Mouse (Mus musculus): ENCODE measurements around the gene Hdac4. TPM values are rescaled to one million over a fixed set of nuclear protein-coding genes. Genes with fewer than 3 reads are reported as not detected.

Hdac4 gene
- polyA plus RNA-seq, 1 experiment from 2014 or later: 20.7 TPM

DNA sequence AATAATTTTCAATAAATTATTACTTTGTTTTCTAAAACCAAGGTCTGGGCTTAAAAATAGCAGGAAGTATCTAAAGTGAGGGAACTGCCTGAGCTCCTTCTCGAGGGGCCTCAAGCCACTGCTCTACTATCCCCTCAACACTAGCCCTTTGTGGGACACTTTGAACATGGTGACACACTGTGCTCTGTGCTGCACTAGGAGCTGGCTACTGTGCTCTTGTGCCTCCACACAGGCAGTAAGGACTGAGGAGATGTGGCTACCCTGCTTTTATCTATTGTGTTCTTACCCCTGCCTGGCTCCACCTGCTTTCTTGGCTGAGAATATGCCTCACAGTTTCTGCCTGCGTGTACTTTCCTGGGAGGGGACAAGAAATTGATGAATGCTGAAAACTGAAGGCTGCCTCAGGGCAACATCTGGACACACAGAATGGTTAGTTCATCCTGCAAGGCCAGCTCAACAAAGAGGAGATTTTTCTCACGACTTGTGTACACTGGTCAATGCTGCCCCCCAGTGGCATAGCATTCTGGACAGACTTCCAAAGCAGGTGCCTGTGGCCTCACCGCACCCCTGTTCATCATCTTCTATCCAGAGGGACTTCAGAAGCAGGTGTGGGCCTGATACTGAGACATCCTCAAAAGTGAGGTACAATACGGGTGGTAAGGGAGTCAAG lies 226.7 kb downstream of the Hdac4 start:
- no peaks in the 10 kb centered on the region for H3K27me3 ChIP-seq (ENCODE audit: low read depth, poor library complexity, severe bottlenecking)
- 59% methylated on average over 5 of the region's 5 CpGs for WGBS
- peaks cover 73% of the 10 kb centered on the region for H3K36me3 ChIP-seq
- H3K4me1 ChIP-seq: peaks cover 27% of the 10 kb centered on the region
- peak overlapping the region; percentile 74 for H3K27ac ChIP-seq
- DNase-seq (ENCODE audit: low spot score): peak; percentile 83
- H3K4me3 ChIP-seq: no peak overlapping the region
- no peaks in the 10 kb centered on the region for H3K9me3 ChIP-seq (replicated peaks)

DNA sequence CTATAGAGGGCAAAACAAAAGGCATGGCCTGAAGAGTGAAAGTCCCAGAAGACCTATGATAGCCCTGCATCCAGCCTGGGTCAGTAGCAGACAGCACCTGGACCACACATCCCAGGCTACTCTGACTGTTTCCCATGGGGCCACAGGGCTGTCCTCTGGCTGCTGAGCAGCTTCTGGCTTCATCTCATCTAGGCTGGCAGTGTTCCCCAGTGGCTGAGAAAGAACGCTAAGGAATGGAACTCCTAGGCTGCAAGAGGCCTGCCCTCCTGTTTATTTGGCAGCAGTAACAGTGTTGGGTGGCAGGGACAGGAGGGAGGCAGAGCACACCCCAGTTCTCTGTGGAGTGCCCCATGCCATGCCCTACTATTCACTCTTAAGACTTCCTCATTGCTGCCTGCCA lies 228.5 kb downstream of the Hdac4 start:
- H3K4me1 ChIP-seq: peaks cover 45% of the 10 kb centered on the region
- peaks cover 55% of the 10 kb centered on the region for H3K36me3 ChIP-seq
- DNase-seq (ENCODE audit: low spot score): no peak
- no peaks in the 10 kb centered on the region for H3K27me3 ChIP-seq (ENCODE audit: low read depth, poor library complexity, severe bottlenecking)
- H3K4me3 ChIP-seq: no peak overlapping the region
- 100% methylated on average over 1 of the region's 1 CpGs for WGBS
- H3K27ac ChIP-seq: no peak overlapping the region
- no peaks in the 10 kb centered on the region for H3K9me3 ChIP-seq (replicated peaks)

DNA sequence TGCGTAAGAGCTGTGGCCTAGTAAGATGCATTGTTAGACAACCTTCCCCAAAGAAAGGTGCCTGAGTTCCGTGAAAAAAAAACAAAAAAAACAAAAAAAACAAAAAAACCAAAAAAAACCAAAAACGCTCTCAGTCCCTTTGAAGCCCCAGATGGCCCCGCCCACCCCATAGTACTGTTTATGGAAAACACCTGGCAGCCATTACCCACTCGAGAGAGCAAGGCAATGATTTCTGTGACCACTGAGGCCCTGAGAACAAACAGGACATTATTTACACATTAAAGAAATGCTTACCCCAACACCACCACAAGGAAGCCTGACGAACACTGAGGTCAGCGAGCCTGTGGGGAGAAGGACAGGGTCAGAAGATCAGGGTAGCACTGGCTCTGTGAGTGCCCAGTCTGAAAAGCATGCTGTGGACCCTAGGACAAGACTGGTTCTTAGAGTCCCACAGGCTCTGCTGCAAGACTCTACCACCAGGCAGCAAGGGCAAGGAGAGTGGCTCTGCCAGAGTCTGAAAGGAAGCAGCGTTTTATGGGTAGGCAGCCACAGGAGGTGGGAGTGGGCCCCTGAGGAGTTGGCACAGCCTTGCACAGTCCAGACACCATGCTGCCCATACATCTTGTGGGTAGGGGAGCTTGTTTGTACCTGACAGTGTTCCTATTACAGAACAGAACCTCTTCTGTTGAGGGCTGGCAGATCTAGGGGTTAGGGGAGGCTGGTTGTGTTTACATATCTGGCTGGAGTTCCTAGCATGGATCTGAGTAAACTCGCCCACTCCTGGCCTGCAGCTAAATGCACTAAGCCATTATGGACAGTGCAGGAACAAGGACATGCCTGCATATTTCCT lies 230.8 kb downstream of the Hdac4 start:
- peaks cover 46% of the 10 kb centered on the region for H3K4me1 ChIP-seq
- H3K36me3 ChIP-seq: peaks cover 51% of the 10 kb centered on the region
- no peaks in the 10 kb centered on the region for H3K27me3 ChIP-seq (ENCODE audit: low read depth, poor library complexity, severe bottlenecking)
- no peaks in the 10 kb centered on the region for H3K9me3 ChIP-seq (replicated peaks)
- no peak overlapping the region for H3K4me3 ChIP-seq
- peak; percentile 60 for DNase-seq (ENCODE audit: low spot score)
- 47% methylated on average over 9 of the region's 9 CpGs for WGBS
- peak overlapping the region; percentile 77 for H3K27ac ChIP-seq

DNA sequence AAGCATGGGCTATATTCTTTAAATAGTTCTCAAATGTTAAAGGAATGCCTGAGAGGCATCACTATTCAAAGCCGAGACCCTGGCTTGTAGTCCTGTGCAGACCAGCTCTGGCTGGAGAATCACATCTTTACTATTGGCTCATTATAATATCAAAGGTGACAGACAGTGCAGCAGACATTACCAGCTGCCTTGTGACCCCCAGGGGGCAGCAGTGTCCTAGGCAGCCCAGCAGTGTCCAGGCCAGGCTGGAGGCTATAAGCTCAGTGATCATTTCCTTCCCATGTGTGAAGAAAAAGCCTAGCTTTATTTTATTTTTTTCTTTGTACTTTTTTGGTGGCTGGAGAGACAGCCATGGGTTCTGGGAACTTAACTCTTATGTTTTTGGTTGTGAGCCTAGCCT lies 233.2 kb downstream of the Hdac4 start:
- 55% methylated on average over 1 of the region's 1 CpGs for WGBS
- no peaks in the 10 kb centered on the region for H3K9me3 ChIP-seq (replicated peaks)
- peaks cover 58% of the 10 kb centered on the region for H3K36me3 ChIP-seq
- peak; percentile 69 for DNase-seq (ENCODE audit: low spot score)
- H3K4me3 ChIP-seq: no peak overlapping the region
- H3K27me3 ChIP-seq (ENCODE audit: low read depth, poor library complexity, severe bottlenecking): no peaks in the 10 kb centered on the region
- H3K4me1 ChIP-seq: peaks cover 42% of the 10 kb centered on the region
- H3K27ac ChIP-seq: peak overlapping the region; percentile 77; the same call in 1 of the 2 replicates

DNA sequence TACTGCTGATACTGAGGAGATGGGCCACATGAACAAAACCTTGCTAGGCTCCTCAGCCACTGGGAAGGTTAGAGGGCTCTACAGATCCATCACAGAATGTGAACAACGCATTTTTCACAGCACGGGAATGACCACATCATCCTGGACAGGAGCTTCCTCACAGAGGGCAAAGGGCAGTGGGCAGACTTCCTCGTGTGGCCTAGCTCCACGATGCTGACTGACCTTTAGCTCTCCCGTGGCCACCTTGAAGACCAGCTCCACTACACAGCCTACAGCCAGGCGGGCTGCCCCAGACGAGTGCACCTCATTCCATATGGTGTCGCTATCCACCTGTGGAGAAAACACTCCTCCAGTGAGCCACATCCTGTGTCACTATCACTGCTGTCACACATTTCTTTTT lies 234.3 kb downstream of the Hdac4 start:
- 56% methylated on average over 8 of the region's 8 CpGs for WGBS
- DNase-seq (ENCODE audit: low spot score): no peak
- H3K36me3 ChIP-seq: peaks cover 58% of the 10 kb centered on the region
- H3K9me3 ChIP-seq (replicated peaks): no peaks in the 10 kb centered on the region
- no peaks in the 10 kb centered on the region for H3K27me3 ChIP-seq (ENCODE audit: low read depth, poor library complexity, severe bottlenecking)
- H3K27ac ChIP-seq: no peak overlapping the region
- no peak overlapping the region for H3K4me3 ChIP-seq
- H3K4me1 ChIP-seq: peaks cover 42% of the 10 kb centered on the region

DNA sequence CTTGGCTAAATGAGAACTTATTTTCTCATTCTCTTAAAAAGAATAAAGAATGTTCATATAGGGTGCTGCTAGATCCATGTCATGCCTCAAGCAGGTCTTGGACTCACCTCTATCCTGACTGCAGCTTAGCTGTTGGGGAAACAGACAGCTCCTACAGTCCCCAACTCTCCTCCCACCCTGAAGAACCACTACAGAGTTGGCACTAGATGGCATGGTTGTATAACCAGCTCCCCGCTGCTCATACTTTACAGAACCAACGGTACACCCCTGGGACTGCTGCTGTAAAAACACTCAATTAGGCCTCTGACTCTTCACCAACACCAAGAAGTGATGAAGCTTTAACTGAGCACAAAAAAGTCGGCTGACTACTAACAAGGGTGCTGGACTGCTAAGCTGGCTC lies 235.6 kb downstream of the Hdac4 start:
- no peaks in the 10 kb centered on the region for H3K9me3 ChIP-seq (replicated peaks)
- H3K27ac ChIP-seq: no peak overlapping the region
- 82% methylated on average over 3 of the region's 3 CpGs for WGBS
- H3K4me3 ChIP-seq: no peak overlapping the region
- H3K27me3 ChIP-seq (ENCODE audit: low read depth, poor library complexity, severe bottlenecking): no peaks in the 10 kb centered on the region
- H3K4me1 ChIP-seq: peaks cover 29% of the 10 kb centered on the region
- no peak for DNase-seq (ENCODE audit: low spot score)
- H3K36me3 ChIP-seq: peaks cover 65% of the 10 kb centered on the region

DNA sequence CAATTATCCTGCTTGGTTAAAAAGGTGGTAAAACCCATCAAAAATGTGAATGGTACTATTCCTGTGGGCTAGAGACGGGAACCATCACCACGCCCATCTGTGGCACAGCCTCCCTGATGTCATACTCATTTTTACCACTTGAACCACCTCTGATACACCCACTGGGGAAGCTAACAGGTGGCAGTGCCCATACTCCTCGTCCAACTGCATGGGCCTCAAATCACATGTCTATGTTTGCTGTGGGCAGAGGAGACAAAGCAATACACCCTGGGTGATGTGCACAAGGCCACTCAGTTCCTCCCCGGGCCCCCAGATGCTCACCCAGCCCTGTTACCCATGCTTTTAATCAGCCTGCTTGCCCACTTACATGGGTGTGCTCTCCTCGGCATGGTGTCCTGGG lies 236.5 kb downstream of the Hdac4 start:
- H3K9me3 ChIP-seq (replicated peaks): no peaks in the 10 kb centered on the region
- peaks cover 27% of the 10 kb centered on the region for H3K4me1 ChIP-seq
- no peak for DNase-seq (ENCODE audit: low spot score)
- H3K27ac ChIP-seq: no peak overlapping the region
- no peaks in the 10 kb centered on the region for H3K27me3 ChIP-seq (ENCODE audit: low read depth, poor library complexity, severe bottlenecking)
- peaks cover 74% of the 10 kb centered on the region for H3K36me3 ChIP-seq
- no peak overlapping the region for H3K4me3 ChIP-seq
- 96% methylated on average over 5 of the region's 5 CpGs for WGBS

DNA sequence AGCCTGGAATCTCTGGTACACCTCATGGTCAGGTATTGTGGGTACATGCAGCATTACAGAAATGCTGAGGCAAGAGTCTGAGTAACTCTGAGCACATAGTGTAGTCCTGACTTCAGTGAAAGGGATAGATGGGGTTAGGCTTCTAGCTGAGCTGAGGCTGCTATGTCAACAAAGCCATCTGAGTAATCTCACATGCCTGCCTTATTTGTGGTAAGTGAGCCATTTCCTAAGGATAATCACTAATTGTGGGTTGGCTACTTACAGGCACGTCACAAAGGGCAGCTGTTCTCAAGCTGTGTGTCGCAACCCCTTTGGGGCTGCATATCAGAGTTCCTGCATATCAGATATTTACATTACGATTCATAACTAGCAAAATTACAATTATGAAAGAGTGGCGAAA lies 239.3 kb downstream of the Hdac4 start:
- Histone ChIP-seq H3K36me3 (peaks cover 93% of the 10 kb centered on the region), H3K4me3 (no peak overlapping the region), H3K9me3 (replicated peaks) (no peaks in the 10 kb centered on the region), H3K27ac (no peak overlapping the region), H3K4me1 (peaks cover 23% of the 10 kb centered on the region), H3K27me3 (ENCODE audit: low read depth, poor library complexity, severe bottlenecking) (no peaks in the 10 kb centered on the region)
- 85% methylated on average over 4 of the region's 4 CpGs for WGBS
- no peak for DNase-seq (ENCODE audit: low spot score)

DNA sequence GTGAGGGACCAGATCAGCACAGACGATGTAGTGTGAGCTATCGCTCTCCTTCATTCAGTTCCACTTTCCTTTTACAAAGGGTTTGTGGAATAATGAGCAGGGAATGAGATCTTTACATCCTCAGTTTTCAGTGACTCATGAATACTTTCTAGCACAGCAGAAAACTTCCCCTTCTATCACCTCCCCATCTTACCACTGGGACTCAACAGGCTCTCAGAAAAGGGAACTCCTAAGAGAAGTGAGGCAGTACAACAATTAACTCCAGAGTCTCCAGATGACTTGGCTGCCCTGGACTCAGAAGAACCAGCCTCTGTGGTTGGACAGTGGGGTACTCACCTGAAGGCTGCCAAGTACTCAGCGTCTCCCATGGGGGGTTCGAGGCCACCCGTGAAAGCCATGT lies 240.5 kb downstream of the Hdac4 start:
- H3K27me3 ChIP-seq (ENCODE audit: low read depth, poor library complexity, severe bottlenecking): no peaks in the 10 kb centered on the region
- peaks cover 90% of the 10 kb centered on the region for H3K36me3 ChIP-seq
- peaks cover 23% of the 10 kb centered on the region for H3K4me1 ChIP-seq
- no peak overlapping the region for H3K4me3 ChIP-seq
- H3K27ac ChIP-seq: no peak overlapping the region
- DNase-seq (ENCODE audit: low spot score): no peak
- WGBS: 90% methylated on average over 5 of the region's 5 CpGs
- no peaks in the 10 kb centered on the region for H3K9me3 ChIP-seq (replicated peaks)

DNA sequence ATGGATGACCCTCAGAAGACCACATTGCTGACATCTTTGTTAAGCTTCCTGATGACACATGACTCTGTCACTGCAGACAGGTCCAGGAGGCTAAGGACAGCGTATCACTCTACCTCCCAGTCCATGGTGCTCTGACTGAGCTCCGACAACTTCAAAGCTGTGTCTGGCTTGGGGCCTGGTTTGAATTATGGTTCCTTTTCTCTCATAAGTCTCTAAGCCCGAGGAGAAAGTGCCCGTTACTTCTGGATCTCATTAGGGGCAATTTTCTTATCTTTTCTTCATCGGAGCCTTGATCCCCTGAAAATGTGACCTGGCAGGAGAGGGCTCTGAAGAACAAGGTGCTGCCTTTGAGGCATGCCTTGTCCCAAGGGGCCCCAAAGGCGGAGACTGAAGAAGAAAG lies 242.6 kb downstream of the Hdac4 start:
- no peaks in the 10 kb centered on the region for H3K9me3 ChIP-seq (replicated peaks)
- peak; percentile 54 for DNase-seq (ENCODE audit: low spot score)
- no peak overlapping the region for H3K4me3 ChIP-seq
- no peaks in the 10 kb centered on the region for H3K27me3 ChIP-seq (ENCODE audit: low read depth, poor library complexity, severe bottlenecking)
- H3K36me3 ChIP-seq: peaks cover 83% of the 10 kb centered on the region
- WGBS: 20% methylated on average over 6 of the region's 6 CpGs
- peaks cover 23% of the 10 kb centered on the region for H3K4me1 ChIP-seq
- H3K27ac ChIP-seq: 0 out of 2 replicates have a peak overlapping the region, but pooled peaks have one; percentile 4

DNA sequence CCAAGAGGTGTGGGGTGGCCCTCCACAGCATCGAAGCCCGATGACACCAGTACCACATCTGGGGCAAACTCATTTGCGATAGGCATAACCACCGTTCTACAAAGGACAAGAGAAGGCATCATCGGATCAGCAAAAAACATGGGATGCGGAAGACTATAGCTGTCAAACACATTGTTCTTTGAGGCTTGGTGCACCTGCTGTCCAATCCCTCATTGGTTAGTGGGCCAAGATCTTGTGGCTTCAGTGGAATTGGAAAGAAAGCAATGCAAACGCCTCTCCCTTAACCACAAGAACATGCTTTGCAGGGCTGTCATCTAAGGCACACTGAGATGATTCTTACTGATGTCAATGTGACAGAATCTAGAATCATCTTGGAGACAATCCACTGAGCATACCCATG lies 248.1 kb downstream of the Hdac4 start:
- H3K36me3 ChIP-seq: peaks cover 87% of the 10 kb centered on the region

DNA sequence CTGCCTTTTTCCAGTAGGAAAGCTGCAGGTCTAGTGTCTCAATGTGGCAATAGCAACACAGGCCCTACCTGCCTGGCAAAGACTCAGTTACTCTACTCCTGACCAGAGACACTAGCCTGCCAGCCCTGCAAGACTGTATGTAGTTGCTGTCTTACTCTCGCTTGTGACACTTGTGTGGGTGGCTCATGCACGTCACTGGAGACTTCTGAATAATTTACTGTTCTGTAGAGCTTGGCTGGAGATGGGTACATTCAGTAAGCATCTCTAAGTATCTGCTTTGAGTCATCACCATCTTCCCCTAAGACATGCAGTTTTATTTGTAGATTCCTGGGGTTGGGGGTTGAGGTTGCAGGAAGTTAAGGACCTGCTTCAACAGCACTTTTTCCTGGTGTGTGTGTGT lies 252.9 kb downstream of the Hdac4 start:
- Histone ChIP-seq H3K36me3 (peaks cover 90% of the 10 kb centered on the region), H3K4me3 (no peak overlapping the region)

More for the DNA sequence above, 248.1 kb downstream of the Hdac4 start:
- H3K4me3 ChIP-seq: no peak overlapping the region
- H3K4me1 ChIP-seq: peaks cover under 1% of the 10 kb centered on the region; the same call in 1 of the 2 replicates
- H3K27me3 ChIP-seq (ENCODE audit: low read depth, poor library complexity, severe bottlenecking): no peaks in the 10 kb centered on the region
- 97% methylated on average over 7 of the region's 7 CpGs for WGBS
- DNase-seq (ENCODE audit: low spot score): no peak
- H3K9me3 ChIP-seq (replicated peaks): no peaks in the 10 kb centered on the region
- no peak overlapping the region for H3K27ac ChIP-seq

DNA sequence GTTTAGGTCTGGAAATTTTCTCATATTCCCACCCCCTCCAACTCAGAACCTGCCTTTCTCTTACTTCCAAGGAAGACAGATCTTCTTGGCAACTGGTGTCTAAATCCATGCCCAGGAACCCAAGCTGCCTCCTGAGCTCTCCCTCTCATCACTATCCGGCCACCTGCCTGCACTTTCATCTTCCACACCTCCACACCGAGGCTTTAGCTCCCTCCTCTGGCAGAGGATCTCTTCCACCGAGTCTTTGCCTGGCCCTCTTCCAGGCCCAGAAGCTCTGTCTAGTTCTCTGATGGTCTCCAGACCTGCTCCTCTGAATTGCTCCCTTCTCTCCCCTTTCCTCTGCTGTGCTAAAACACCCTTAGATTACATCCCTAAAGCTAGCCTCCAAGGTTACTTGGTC lies 253.5 kb downstream of the Hdac4 start:
- no peak overlapping the region for H3K4me3 ChIP-seq
- no peaks in the 10 kb centered on the region for H3K27me3 ChIP-seq (ENCODE audit: low read depth, poor library complexity, severe bottlenecking)
- no peak overlapping the region for H3K27ac ChIP-seq
- 62% methylated on average over 3 of the region's 3 CpGs for WGBS
- DNase-seq (ENCODE audit: low spot score): no peak
- H3K36me3 ChIP-seq: peaks cover 89% of the 10 kb centered on the region
- H3K4me1 ChIP-seq: no peaks in the 10 kb centered on the region
- H3K9me3 ChIP-seq (replicated peaks): no peaks in the 10 kb centered on the region

More for the DNA sequence above, 252.9 kb downstream of the Hdac4 start:
- Histone ChIP-seq H3K27me3 (ENCODE audit: low read depth, poor library complexity, severe bottlenecking) (no peaks in the 10 kb centered on the region), H3K4me1 (no peaks in the 10 kb centered on the region), H3K27ac (no peak overlapping the region), H3K9me3 (replicated peaks) (no peaks in the 10 kb centered on the region)
- no peak for DNase-seq (ENCODE audit: low spot score)
- 94% methylated on average over 2 of the region's 2 CpGs for WGBS
